Mouse (Mus musculus): ENCODE measurements around the gene Tbl2.

GRCm38 (mm10) chr5:135185596-135185995, 36.1 kb downstream of the Tbl2 start:
- TF ChIP-seq CTCF (IDR thresholded peaks at IDR 0.05; ENCODE audit: low read depth) (peak; percentile 64), EP300 (IDR thresholded peaks at IDR 0.05; ENCODE audit: low read depth) (no peak)
